Mouse (Mus musculus) CH12.LX (cell line): ENCODE data around the gene Ric1. TPM values are rescaled to one million over a fixed set of nuclear protein-coding genes. Genes with fewer than 3 reads are reported as not detected.
A peak's percentile ranks its signal among the peaks of the same experiment; 100 is the strongest.

ENCODE experiments used
- DNase-seq: peaks from one replicate; pipeline ENCODE4 v3.0.0-alpha.2; 2013; ENCODE audit errors: extremely low read depth
- H3K27ac ChIP-seq: 2 replicates; pipeline ENCODE4 v1.5.1; 2012; ENCODE audit warnings: low read depth, mild to moderate bottlenecking, control low read depth, moderate library complexity; ENCODE audit not compliant: insufficient read depth
- H3K27me3 ChIP-seq: replicated peaks from 2 replicates; pipeline ENCODE3; 2012; ENCODE audit warnings: inconsistent platforms
- H3K36me3 ChIP-seq, 2 experiments: replicated peaks in 1 of 2; 2 replicates each; pipeline versions ENCODE3 to v1.6.1; 2012; ENCODE audit warnings: inconsistent platforms in 1 of 2, low read length in 1 of 2, mild to moderate bottlenecking in 1 of 2, mixed read lengths in 1 of 2, moderate library complexity in 1 of 2; ENCODE audit not compliant: control insufficient read depth in 1 of 2, insufficient read depth in 1 of 2
- H3K4me1 ChIP-seq, 2 experiments: 2 replicates each; pipeline ENCODE4 v1.6.1; 2012; ENCODE audit warnings: inconsistent platforms in 1 of 2, moderate library complexity in 1 of 2; ENCODE audit not compliant: insufficient read depth in 2 of 2, control insufficient read depth in 1 of 2
- H3K4me2 ChIP-seq: 2 replicates; pipeline ENCODE4 v1.6.1; 2012; ENCODE audit warnings: low read depth, mild to moderate bottlenecking, control low read depth; ENCODE audit not compliant: poor library complexity, insufficient read depth, severe bottlenecking
- H3K4me3 ChIP-seq, 3 experiments: fragments of 150-350 bp in 1 of 3; sonication (generic) in 1 of 3; replicated peaks in 1 of 3; 2 replicates each; pipeline versions ENCODE3 to v1.5.1; 2011 to 2012; ENCODE audit warnings: low read depth in 2 of 3, low read length in 2 of 3, mild to moderate bottlenecking in 2 of 3, moderate library complexity in 2 of 3, control low read depth in 1 of 3, improper control_type of control experiment in 1 of 3, inconsistent platforms in 1 of 3, mixed read lengths in 1 of 3; ENCODE audit not compliant: poor library complexity in 1 of 3
- H3K79me2 ChIP-seq: replicated peaks from 2 replicates; pipeline ENCODE4 v1.6.1; 2012; ENCODE audit warnings: mild to moderate bottlenecking, moderate library complexity; ENCODE audit not compliant: control insufficient read depth, poor library complexity, insufficient read depth, severe bottlenecking; ENCODE audit errors: extremely low read depth
- H3K9ac ChIP-seq: 2 replicates; pipeline ENCODE4 v1.6.1; 2012; ENCODE audit warnings: low read depth, mild to moderate bottlenecking, control low read depth, moderate library complexity; ENCODE audit not compliant: insufficient read depth
- H3K9me3 ChIP-seq: replicated peaks from 2 replicates; pipeline ENCODE3; 2012; ENCODE audit warnings: low read length, inconsistent platforms, mixed read lengths
- BHLHE40 ChIP-seq: IDR thresholded peaks from 2 replicates; pipeline ENCODE4 v1.6.1; 2011; ENCODE audit warnings: mild to moderate bottlenecking, low read depth, low read length, improper control_type of control experiment
- CHD1 ChIP-seq: IDR thresholded peaks from 2 replicates; pipeline ENCODE4 v1.6.1; 2012; ENCODE audit warnings: low read depth, low read length, improper control_type of control experiment, inconsistent platforms
- CTCF ChIP-seq, 2 experiments: IDR thresholded peaks in 1 of 2; conservative IDR thresholded peaks in 1 of 2; 2 replicates each; pipeline ENCODE4 v1.5.1; 2011 to 2012; ENCODE audit warnings: low read depth in 2 of 2, low read length in 2 of 2, improper control_type of control experiment in 1 of 2, inconsistent platforms in 1 of 2, mild to moderate bottlenecking in 1 of 2, moderate library complexity in 1 of 2
- EP300 ChIP-seq: IDR thresholded peaks from 2 replicates; pipeline ENCODE4 v1.6.1; 2011; ENCODE audit warnings: low read length, improper control_type of control experiment
- ETS1 ChIP-seq: conservative IDR thresholded peaks from 2 replicates; pipeline ENCODE4 v1.6.1; 2012; ENCODE audit warnings: low read depth, mild to moderate bottlenecking, inconsistent platforms, low read length, improper control_type of control experiment, moderate library complexity
- IRF4 ChIP-seq: IDR thresholded peaks from 2 replicates; pipeline ENCODE4 v1.6.1; 2014; ENCODE audit warnings: low read depth, mild to moderate bottlenecking, inconsistent platforms, low read length, improper control_type of control experiment
- JUND ChIP-seq: conservative IDR thresholded peaks from 2 replicates; pipeline ENCODE4 v1.6.1; 2011; ENCODE audit warnings: low read depth, low read length, improper control_type of control experiment
- MAZ ChIP-seq: IDR thresholded peaks from 2 replicates; pipeline ENCODE4 v1.6.1; 2012; ENCODE audit warnings: low read depth, mild to moderate bottlenecking, inconsistent platforms, low read length, improper control_type of control experiment, moderate library complexity
- MEF2A ChIP-seq: IDR thresholded peaks from 2 replicates; pipeline ENCODE4 v1.6.1; 2014; ENCODE audit warnings: low read depth, mild to moderate bottlenecking, inconsistent platforms, low read length, improper control_type of control experiment, borderline replicate concordance
- MXI1 ChIP-seq: IDR thresholded peaks from 2 replicates; pipeline ENCODE4 v1.6.1; 2011; ENCODE audit warnings: mild to moderate bottlenecking, low read depth, low read length, improper control_type of control experiment
- MYC ChIP-seq: IDR thresholded peaks from 2 replicates; pipeline ENCODE4 v1.6.1; 2011; ENCODE audit warnings: low read depth, mild to moderate bottlenecking, improper control_type of control experiment, low read length
- NELFE ChIP-seq: IDR thresholded peaks from 2 replicates; pipeline ENCODE4 v1.6.1; 2011; ENCODE audit warnings: low read depth, low read length, improper control_type of control experiment
- POLR2A ChIP-seq: IDR thresholded peaks from 2 replicates; pipeline ENCODE4 v1.6.1; 2011; ENCODE audit warnings: low read depth, mild to moderate bottlenecking, improper control_type of control experiment, low read length
- POLR2AphosphoS2 ChIP-seq: IDR thresholded peaks from 2 replicates; pipeline ENCODE4 v1.6.1; 2011; ENCODE audit warnings: low read depth, low read length, improper control_type of control experiment
- SMC3 ChIP-seq: IDR thresholded peaks from 2 replicates; pipeline ENCODE4 v1.6.1; 2011; ENCODE audit warnings: low read depth, low read length, improper control_type of control experiment
- TCF12 ChIP-seq: IDR thresholded peaks from 2 replicates; pipeline ENCODE4 v1.6.1; 2014; ENCODE audit warnings: low read depth, mild to moderate bottlenecking, inconsistent platforms, low read length, improper control_type of control experiment
- USF2 ChIP-seq: conservative IDR thresholded peaks from 2 replicates; pipeline ENCODE4 v1.6.1; 2011; ENCODE audit warnings: low read depth, low read length, improper control_type of control experiment
- ZC3H11A ChIP-seq: IDR thresholded peaks from 2 replicates; pipeline ENCODE4 v1.6.1; 2012; ENCODE audit warnings: low read depth, mild to moderate bottlenecking, inconsistent platforms, low read length, improper control_type of control experiment
- ZNF384 ChIP-seq: IDR thresholded peaks from 2 replicates; pipeline ENCODE4 v1.6.1; 2012; ENCODE audit warnings: low read depth, low read length, improper control_type of control experiment, inconsistent platforms
- dilution Hi-C: fragments of 300-500 bp; cut with MboI; formaldehyde crosslinking; loops from 2 replicates; pipeline ENCODE4 v1.14.3; 2020; ENCODE audit warnings: low sequenced_read_pairs; ENCODE audit not compliant: extremely low pct_unique_long_range_greater_than_20kb, extremely low pct_ligation_motif_present
- in situ Hi-C: fragments of 300-500 bp; cut with MboI; formaldehyde crosslinking; loops from 3 replicates; pipeline ENCODE4 v1.14.3; 2019; ENCODE audit warnings: low sequenced_read_pairs, low pct_ligation_motif_present, low pct_unique_long_range_greater_than_20kb, mixed read lengths
- polyA plus RNA-seq: library from polyadenylated mRNA; unstranded; fragments of >175 nt; gene quantifications from 2 replicates; pipeline ENCODE4 v1.2.1, GENCODE M21; 2012; ENCODE audit warnings: low read depth; ENCODE audit not compliant: insufficient read length
- total RNA-seq, 2 experiments: library from RNA; depleted of rRNA; stranded (reverse); fragments of 300-350 nt in 1 of 2; fragments of >200 nt in 1 of 2; gene quantifications; 2 replicates each; pipeline ENCODE4 v1.2.3; 2012 to 2014

Gene Ric1
- total and polyA plus RNA-seq, 3 experiments, result 11.2 to 17.9 (median 16.3) TPM

GRCm38 (mm10) chr19:29501507-29501906, 20.6 kb upstream of the Ric1 start:
- peak; percentile 82 for DNase-seq
- Histone ChIP-seq H3K9me3 (no peaks in the 10 kb centered on the region), H3K27ac (no peak overlapping the region), H3K4me1 (peaks cover 0 to 27% of the 10 kb centered on the region in 2 experiments; a peak in 2 of 4 replicates), H3K36me3 (no peaks in the 10 kb centered on the region), H3K4me2 (peak overlapping the region; percentile 53), H3K79me2 (no peaks in the 10 kb centered on the region), H3K9ac (peak overlapping the region; percentile 72), H3K4me3 (peak overlapping the region in 2 of 3 experiments; percentile 45 to 52), H3K27me3 (no peaks in the 10 kb centered on the region)
- dilution Hi-C loops (no loop called here), in situ Hi-C loops (loop anchor here (25.0 kb wide), 1 partner anchor 439 kb away; no protein-coding TSS in a partner anchor)
- TF ChIP-seq ZC3H11A, result peak; percentile 94
- peak; percentile 58; the same call in 1 of the 2 replicates for TF ChIP-seq IRF4
- no peak; the same call in 1 of the 2 replicates for TF ChIP-seq JUND
- peak; percentile 90 for TF ChIP-seq SMC3
- TF ChIP-seq BHLHE40, result 0 out of 2 replicates have a peak, but pooled peaks have one; percentile 18
- peak; percentile 53 to 96; a peak in 3 of 4 replicates for TF ChIP-seq CTCF (conservative IDR thresholded peaks at IDR 0.05 in 1 of 2, IDR thresholded peaks at IDR 0.05 in 1 of 2; ENCODE audit: low read depth in 2 of 2, low read length in 2 of 2)
- peak; percentile 31; the same call in 1 of the 2 replicates for TF ChIP-seq ZNF384
- 0 out of 2 replicates have a peak, but pooled peaks have one; percentile 7 for TF ChIP-seq ETS1
- peak; percentile 83; the same call in 1 of the 2 replicates for TF ChIP-seq CHD1
- TF ChIP-seq MXI1, result 0 out of 2 replicates have a peak, but pooled peaks have one; percentile 46
- TF ChIP-seq POLR2AphosphoS2, result no peak
- peak; percentile 35; the same call in 1 of the 2 replicates for TF ChIP-seq TCF12
- no peak for TF ChIP-seq POLR2A
- 0 out of 2 replicates have a peak, but pooled peaks have one; percentile 35 for TF ChIP-seq NELFE
- no peak for TF ChIP-seq USF2
- TF ChIP-seq MEF2A, result peak; percentile 36; the same call in 1 of the 2 replicates
- TF ChIP-seq MYC, result peak; percentile 69
- TF ChIP-seq EP300, result no peak

GRCm38 (mm10) chr19:29504131-29504530, 18.0 kb upstream of the Ric1 start:
- no peak overlapping the region for H3K4me3 ChIP-seq
- TF ChIP-seq MAZ (no peak), CTCF (conservative IDR thresholded peaks at IDR 0.05 in 1 of 2, IDR thresholded peaks at IDR 0.05 in 1 of 2; ENCODE audit: low read depth in 2 of 2, low read length in 2 of 2) (no peak)
- TF ChIP-seq, all 38 proteins: peak for 0
- Histone ChIP-seq H3K79me2 (no peaks in the 10 kb centered on the region), H3K4me2 (no peak overlapping the region), H3K36me3 (peaks cover 0 to 8% of the 10 kb centered on the region in 2 experiments), H3K9ac (no peak overlapping the region), H3K9me3 (no peaks in the 10 kb centered on the region), H3K4me1 (peaks cover 0 to 19% of the 10 kb centered on the region in 2 experiments; a peak in 2 of 4 replicates), H3K27ac (no peak overlapping the region), H3K27me3 (no peaks in the 10 kb centered on the region)
- no peak for DNase-seq
- in situ Hi-C loops (loop anchor here (25.0 kb wide), 1 partner anchor 442 kb away; no protein-coding TSS in a partner anchor), dilution Hi-C loops (no loop called here)
